Comparison of ENCODE assay signal across 39 mouse cellular contexts in genomic region chr14:50031356-50031755, GRCm38 (mm10). TPM values are rescaled to one million over a fixed set of nuclear protein-coding genes. Genes with fewer than 3 reads are reported as not detected.
"Had no signal": no experiment of that assay in that cellular context is flagged by ENCODE, and none has a peak within 500 bp of the region (broad histone marks: within the 10 kb centered on the region; RNA-seq: fewer than 3 reads in every experiment).

No protein-coding gene starts in this region.

- H3K4me3 ChIP-seq: heart, adult 2 months; heart, embryonic 13.5 days; heart, embryonic 15.5 days; hindbrain, embryonic 13.5 days; hindbrain, embryonic 15.5 days; intestine, embryonic 15.5 days; layer of hippocampus, adult 2 months; left cerebral cortex, adult 2 months; limb, embryonic 10.5 days; limb, embryonic 12.5 days; liver, embryonic 13.5 days; liver, embryonic 15.5 days had no signal

- H3K9ac ChIP-seq: heart, embryonic 13.5 days; heart, embryonic 15.5 days; hindbrain, embryonic 13.5 days; hindbrain, embryonic 15.5 days; intestine, embryonic 15.5 days; limb, embryonic 12.5 days; liver, embryonic 13.5 days; liver, embryonic 15.5 days had no signal

- H3K27me3 ChIP-seq: heart, embryonic 13.5 days; heart, embryonic 15.5 days; hindbrain, embryonic 13.5 days; hindbrain, embryonic 15.5 days; intestine, embryonic 15.5 days; limb, embryonic 12.5 days; liver, embryonic 13.5 days; liver, embryonic 15.5 days had no signal

- DNase-seq: gastrocnemius, postnatal 14 days; gastrocnemius, postnatal 36 days; heart, adult 2 months; heart, postnatal 14 days; heart, postnatal 36 days; kidney, adult 18-20 months; kidney, adult 8-10 months; kidney, postnatal 10 days; kidney, postnatal 25 days; kidney, postnatal 4 days; liver; liver, embryonic 13.5 days had no signal

- H3K27ac ChIP-seq: heart, adult 2 months; heart, embryonic 13.5 days; heart, embryonic 15.5 days; hindbrain, embryonic 13.5 days; hindbrain, embryonic 15.5 days; intestine, embryonic 15.5 days; layer of hippocampus, adult 2 months; left cerebral cortex, adult 2 months; limb, embryonic 10.5 days; limb, embryonic 12.5 days; liver, embryonic 13.5 days; liver, embryonic 15.5 days had no signal

- ATAC-seq: inflammation-experienced regulatory T-cells, adult 6 months; intestine, embryonic 15.5 days; intestine, postnatal 0 days had no signal

- H3K9me3 ChIP-seq: heart, embryonic 15.5 days; hindbrain, embryonic 15.5 days; intestine, embryonic 15.5 days; liver, embryonic 13.5 days; liver, embryonic 15.5 days had no signal

- H3K36me3 ChIP-seq: heart, embryonic 13.5 days; heart, embryonic 15.5 days; hindbrain, embryonic 13.5 days; hindbrain, embryonic 15.5 days; intestine, embryonic 15.5 days; limb, embryonic 10.5 days; limb, embryonic 12.5 days; liver, embryonic 13.5 days; liver, embryonic 15.5 days had no signal

- H3K4me1 ChIP-seq: heart, embryonic 13.5 days; heart, embryonic 15.5 days; hindbrain, embryonic 13.5 days; hindbrain, embryonic 15.5 days; intestine, embryonic 15.5 days; limb, embryonic 10.5 days; limb, embryonic 12.5 days; liver, embryonic 13.5 days; liver, embryonic 15.5 days had no signal

- H3K4me2 ChIP-seq: heart, embryonic 11.5 days; heart, embryonic 13.5 days; heart, embryonic 15.5 days; hindbrain, embryonic 13.5 days; hindbrain, embryonic 15.5 days; intestine, embryonic 15.5 days; limb, embryonic 12.5 days; liver, embryonic 11.5 days; liver, embryonic 13.5 days; liver, embryonic 15.5 days had no signal

RNA-seq across cellular contexts. Expression of gene Olfr725, which starts 8.8 kb away (rescaled TPM):
- total RNA-seq: gastrocnemius, adult 18-20 months; gastrocnemius, adult 8-10 months; gastrocnemius, postnatal 14 days; gastrocnemius, postnatal 36 days; heart, adult 2 months; heart, postnatal 14 days; heart, postnatal 36 days; hematopoietic stem cell, adult 5-6 weeks; layer of hippocampus, adult 2 months; layer of hippocampus, postnatal 10 days; layer of hippocampus, postnatal 25 days; left cerebral cortex, adult 2 months; left cerebral cortex, postnatal 14 days; left cerebral cortex, postnatal 36 days had no signal
- polyA plus RNA-seq: gonadal fat pad, adult 2 months; heart, adult 2 months; heart, embryonic 11.5 days; heart, embryonic 13.5 days; heart, embryonic 15.5 days; heart, postnatal 0 days; hindbrain, embryonic 11.5 days; hindbrain, embryonic 13.5 days; hindbrain, embryonic 15.5 days; inflammation-experienced regulatory T-cells, adult 6 months; intestine, embryonic 15.5 days; intestine, postnatal 0 days; kidney, embryonic 14.5 days; kidney, embryonic 16.5 days; limb, embryonic 10.5 days; limb, embryonic 12.5 days; limb, embryonic 14.5 days; liver, embryonic 11.5 days; liver, embryonic 13.5 days; liver, embryonic 15.5 days had no signal

RNA-seq across cellular contexts. Expression of gene Olfr726, which starts 59.4 kb away (rescaled TPM):
- total RNA-seq: gastrocnemius, adult 18-20 months; gastrocnemius, adult 8-10 months; gastrocnemius, postnatal 14 days; gastrocnemius, postnatal 36 days; heart, adult 2 months; heart, postnatal 14 days; heart, postnatal 36 days; hematopoietic stem cell, adult 5-6 weeks; layer of hippocampus, adult 2 months; layer of hippocampus, postnatal 10 days; layer of hippocampus, postnatal 25 days; left cerebral cortex, adult 2 months; left cerebral cortex, postnatal 14 days; left cerebral cortex, postnatal 36 days had no signal
- polyA plus RNA-seq: gonadal fat pad, adult 2 months; heart, adult 2 months; heart, embryonic 11.5 days; heart, embryonic 13.5 days; heart, embryonic 15.5 days; heart, postnatal 0 days; hindbrain, embryonic 11.5 days; hindbrain, embryonic 13.5 days; hindbrain, embryonic 15.5 days; inflammation-experienced regulatory T-cells, adult 6 months; intestine, embryonic 15.5 days; intestine, postnatal 0 days; kidney, embryonic 14.5 days; kidney, embryonic 16.5 days; limb, embryonic 10.5 days; limb, embryonic 12.5 days; limb, embryonic 14.5 days; liver, embryonic 11.5 days; liver, embryonic 13.5 days; liver, embryonic 15.5 days had no signal
